Mouse (Mus musculus) frontal cortex, postnatal 14 days (tissue): ENCODE results near the gene Pgghg.

Experiments used
- DNase-seq, 2 experiments: peaks; one replicate each; pipeline ENCODE4 v3.0.0; 2022; ENCODE audit warnings: low spot score in 2 of 2

The Pgghg gene

GRCm38 (mm10) chr7:140923070-140923775 is 18.0 kb upstream of the Pgghg start:
- no peak for DNase-seq

GRCm38 (mm10) chr7:140927181-140927580 is 14.0 kb upstream of the Pgghg start:
- no peak for DNase-seq

- DNase-seq = no peak
Observed at GRCm38 (mm10) chr7:140938436-140938835, 2.8 kb upstream of the Pgghg start.

GRCm38 (mm10) chr7:140938896-140939295 is 2.3 kb upstream of the Pgghg start:
- no peak for DNase-seq

- no peak for DNase-seq
Observed at GRCm38 (mm10) chr7:140939669-140940171, 1.5 kb upstream of the Pgghg start.

GRCm38 (mm10) chr7:140942341-140942740 is 1.1 kb downstream of the Pgghg start:
- DNase-seq = no peak

- DNase-seq = no peak
Observed at GRCm38 (mm10) chr7:140942811-140943210, 1.6 kb downstream of the Pgghg start.

GRCm38 (mm10) chr7:140943356-140943755 is 2.2 kb downstream of the Pgghg start:
- DNase-seq = no peak

GRCm38 (mm10) chr7:140944236-140944635 is 3.0 kb downstream of the Pgghg start:
- DNase-seq = no peak

GRCm38 (mm10) chr7:140945247-140945646 is 4.1 kb downstream of the Pgghg start:
- DNase-seq = no peak

GRCm38 (mm10) chr7:140946311-140946710 is 5.1 kb downstream of the Pgghg start:
- no peak for DNase-seq

GRCm38 (mm10) chr7:140946980-140947379 is 5.8 kb downstream of the Pgghg start:
- DNase-seq = no peak

- no peak for DNase-seq
Observed at GRCm38 (mm10) chr7:140948161-140948560, 7.0 kb downstream of the Pgghg start.

GRCm38 (mm10) chr7:140949255-140949654 is 8.1 kb downstream of the Pgghg start:
- DNase-seq = no peak

GRCm38 (mm10) chr7:140949824-140950530 is 8.8 kb downstream of the Pgghg start, which contains the start of gene Ifitm5:
Gene Ifitm5, minus strand, starts transcription at chr7:140950291.
- no peak for DNase-seq

- DNase-seq = no peak
Observed at GRCm38 (mm10) chr7:140951051-140951450, 9.9 kb downstream of the Pgghg start.

- DNase-seq = no peak
Observed at GRCm38 (mm10) chr7:140951765-140952164, 10.6 kb downstream of the Pgghg start.

- DNase-seq = no peak
Observed at GRCm38 (mm10) chr7:140952441-140952840, 11.2 kb downstream of the Pgghg start.

- no peak for DNase-seq
Observed at GRCm38 (mm10) chr7:140953133-140953532, 11.9 kb downstream of the Pgghg start.

GRCm38 (mm10) chr7:140953800-140954732 is 12.9 kb downstream of the Pgghg start:
- DNase-seq = no peak

GRCm38 (mm10) chr7:140954733-140955071 is 13.5 kb downstream of the Pgghg start:
- no peak for DNase-seq

- no peak for DNase-seq
Observed at GRCm38 (mm10) chr7:140955342-140955741, 14.2 kb downstream of the Pgghg start.
